Mouse (Mus musculus): Measurements from ENCODE around the gene Katnal1. TPM values are rescaled to one million over a fixed set of nuclear protein-coding genes. Genes with fewer than 3 reads are reported as not detected.

Gene Katnal1
- polyA plus RNA-seq, 1 experiment from 2014 or later, result 6.7 TPM

DNA sequence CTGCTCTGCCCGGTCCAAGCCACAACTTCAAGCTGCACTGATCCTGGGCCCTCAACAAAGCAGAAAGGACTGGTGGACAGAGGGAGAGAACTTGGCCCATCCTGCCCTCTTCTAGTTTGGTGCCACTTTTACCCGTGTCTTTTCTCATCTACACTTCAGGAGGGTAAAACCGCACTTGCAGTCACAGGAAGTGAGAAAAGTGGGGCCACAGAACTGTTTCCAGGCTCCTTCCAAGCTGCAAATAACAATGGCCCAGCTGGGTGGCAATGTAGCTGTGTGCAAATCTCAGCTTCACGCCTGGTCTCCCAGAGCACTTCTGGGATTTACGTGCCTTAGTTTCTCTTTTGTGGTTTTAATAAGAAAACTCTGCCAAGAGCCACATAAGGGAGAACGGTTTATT is 61.4 kb downstream of the Katnal1 start:
- no peaks in the 10 kb centered on the region for H3K9me3 ChIP-seq (replicated peaks; ENCODE audit: control insufficient read depth, low read length)
- no peak overlapping the region for H3K9ac ChIP-seq (ENCODE audit: low read depth, low read length)
- H3K27me3 ChIP-seq (ENCODE audit: control insufficient read depth, insufficient read depth, low read depth, low read length), result no peaks in the 10 kb centered on the region
- H3K4me1 ChIP-seq (ENCODE audit: control insufficient read depth, low read depth, low read length), result no peaks in the 10 kb centered on the region
- H3K36me3 ChIP-seq (ENCODE audit: control insufficient read depth, insufficient read depth), result no peaks in the 10 kb centered on the region
- H3K4me3 ChIP-seq (ENCODE audit: low read depth, low read length), result no peak overlapping the region
- WGBS (ENCODE audit: insufficient replicate concordance), result 53% methylated on average over 6 of the region's 6 CpGs
- ATAC-seq (ENCODE audit: low read depth), result no peak
- H3K4me2 ChIP-seq (ENCODE audit: low read depth, low read length), result no peak overlapping the region
- H3K27ac ChIP-seq (ENCODE audit: low read length), result no peak overlapping the region

DNA sequence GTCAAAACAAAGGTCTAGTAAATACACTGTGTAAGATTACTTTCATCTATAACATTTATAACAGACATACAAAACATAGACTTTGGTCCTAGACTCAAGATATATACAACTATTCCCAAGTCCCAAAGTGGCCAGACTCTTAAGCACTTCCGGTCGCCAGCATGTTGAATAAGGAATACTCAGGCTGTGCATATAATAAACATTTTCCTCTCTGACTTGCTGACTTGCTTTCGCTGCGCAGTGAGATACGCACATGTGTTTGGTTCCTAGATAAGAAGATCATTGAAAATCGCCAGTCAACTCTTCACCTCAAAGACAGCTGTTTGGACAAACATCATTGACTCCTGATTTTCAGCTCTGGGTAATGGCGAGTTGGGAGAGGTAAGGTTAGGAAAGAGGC is 61.9 kb downstream of the Katnal1 start:
- no peak overlapping the region for H3K4me2 ChIP-seq (ENCODE audit: low read depth, low read length)
- 51% methylated on average over 7 of the region's 7 CpGs for WGBS (ENCODE audit: insufficient replicate concordance)
- ATAC-seq (ENCODE audit: low read depth), result no peak

DNA sequence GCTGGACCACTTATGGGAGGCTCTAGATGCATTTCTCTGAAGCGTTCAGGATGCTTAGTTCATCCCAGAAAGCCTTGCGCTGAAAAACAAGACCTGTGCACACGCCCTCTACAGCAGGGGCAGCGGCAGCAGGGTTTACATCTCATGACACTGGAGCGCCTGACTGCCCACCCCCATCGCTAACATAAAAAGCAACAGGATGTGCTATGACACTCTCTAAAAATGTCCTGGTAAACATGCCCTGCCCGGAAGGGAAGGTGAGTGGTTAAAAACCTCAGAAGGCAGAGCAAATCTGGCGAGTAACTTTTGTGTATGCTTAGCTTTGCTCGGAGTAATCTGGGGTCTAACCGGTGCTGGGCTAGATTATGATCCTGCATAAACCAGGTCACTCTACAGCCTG is 62.5 kb downstream of the Katnal1 start:
- 43% methylated on average over 10 of the region's 10 CpGs for WGBS (ENCODE audit: insufficient replicate concordance)

More for the DNA sequence above, 61.9 kb downstream of the Katnal1 start:
- H3K27me3 ChIP-seq (ENCODE audit: control insufficient read depth, insufficient read depth, low read depth, low read length), result no peaks in the 10 kb centered on the region
- no peaks in the 10 kb centered on the region for H3K9me3 ChIP-seq (replicated peaks; ENCODE audit: control insufficient read depth, low read length)
- H3K9ac ChIP-seq (ENCODE audit: low read depth, low read length), result no peak overlapping the region
- no peak overlapping the region for H3K27ac ChIP-seq (ENCODE audit: low read length)
- no peaks in the 10 kb centered on the region for H3K4me1 ChIP-seq (ENCODE audit: control insufficient read depth, low read depth, low read length)
- H3K4me3 ChIP-seq (ENCODE audit: low read depth, low read length), result no peak overlapping the region
- no peaks in the 10 kb centered on the region for H3K36me3 ChIP-seq (ENCODE audit: control insufficient read depth, insufficient read depth)

DNA sequence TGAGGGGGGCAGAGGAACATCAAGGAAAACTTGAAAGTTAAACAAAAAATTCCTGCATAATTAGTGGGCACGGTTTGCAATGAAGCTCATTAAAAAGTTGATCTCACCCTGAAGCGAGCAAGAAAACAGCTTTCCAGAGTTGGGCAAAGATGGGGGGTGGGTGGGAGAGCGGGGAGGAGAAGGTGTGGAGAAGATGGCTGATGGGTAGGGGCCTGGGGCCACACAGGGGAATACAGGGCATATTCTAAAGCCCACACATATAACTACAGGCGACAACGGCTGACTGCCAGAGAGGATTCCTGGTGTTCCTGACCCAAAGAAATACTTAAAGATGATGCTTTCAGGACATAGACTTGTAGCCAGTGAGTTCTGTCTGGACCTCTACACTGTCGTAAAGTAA is 65.7 kb downstream of the Katnal1 start:
- Histone ChIP-seq H3K36me3 (ENCODE audit: control insufficient read depth, insufficient read depth) (no peaks in the 10 kb centered on the region), H3K9me3 (replicated peaks; ENCODE audit: control insufficient read depth, low read length) (no peaks in the 10 kb centered on the region), H3K9ac (ENCODE audit: low read depth, low read length) (no peak overlapping the region), H3K27ac (ENCODE audit: low read length) (no peak overlapping the region), H3K27me3 (ENCODE audit: control insufficient read depth, insufficient read depth, low read depth, low read length) (no peaks in the 10 kb centered on the region; the same call in 1 of the 2 replicates), H3K4me1 (ENCODE audit: control insufficient read depth, low read depth, low read length) (no peaks in the 10 kb centered on the region), H3K4me3 (ENCODE audit: low read depth, low read length) (no peak overlapping the region), H3K4me2 (ENCODE audit: low read depth, low read length) (no peak overlapping the region)
- 77% methylated on average over 6 of the region's 6 CpGs for WGBS (ENCODE audit: insufficient replicate concordance)
- no peak for ATAC-seq (ENCODE audit: low read depth)

More for the DNA sequence above, 62.5 kb downstream of the Katnal1 start:
- Histone ChIP-seq H3K36me3 (ENCODE audit: control insufficient read depth, insufficient read depth) (no peaks in the 10 kb centered on the region), H3K27me3 (ENCODE audit: control insufficient read depth, insufficient read depth, low read depth, low read length) (no peaks in the 10 kb centered on the region; the same call in 1 of the 2 replicates), H3K9ac (ENCODE audit: low read depth, low read length) (no peak overlapping the region), H3K4me2 (ENCODE audit: low read depth, low read length) (no peak overlapping the region), H3K27ac (ENCODE audit: low read length) (no peak overlapping the region), H3K9me3 (replicated peaks; ENCODE audit: control insufficient read depth, low read length) (no peaks in the 10 kb centered on the region), H3K4me3 (ENCODE audit: low read depth, low read length) (no peak overlapping the region), H3K4me1 (ENCODE audit: control insufficient read depth, low read depth, low read length) (no peaks in the 10 kb centered on the region)
- ATAC-seq (ENCODE audit: low read depth), result no peak

DNA sequence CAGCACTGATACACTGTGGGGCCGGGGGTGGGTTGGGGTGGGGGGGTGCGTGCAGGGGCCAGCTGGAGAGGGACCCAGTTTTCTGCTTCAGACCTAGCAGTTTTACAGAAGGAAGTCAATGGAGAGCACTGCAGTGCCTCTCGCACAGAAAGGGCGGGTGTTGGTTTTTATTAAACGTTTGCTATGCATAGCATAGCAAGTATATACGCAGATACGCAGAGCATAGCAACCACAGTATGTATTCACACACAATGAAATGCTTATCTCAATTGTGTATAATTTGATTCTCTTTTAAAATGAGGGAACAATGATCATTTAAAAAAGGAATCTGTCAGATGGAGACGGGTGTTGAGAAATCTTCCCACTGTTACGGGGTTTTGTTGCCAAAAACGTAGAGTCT is 66.3 kb downstream of the Katnal1 start:
- no peaks in the 10 kb centered on the region for H3K36me3 ChIP-seq (ENCODE audit: control insufficient read depth, insufficient read depth)
- H3K4me2 ChIP-seq (ENCODE audit: low read depth, low read length), result no peak overlapping the region
- H3K4me3 ChIP-seq (ENCODE audit: low read depth, low read length), result no peak overlapping the region
- WGBS (ENCODE audit: insufficient replicate concordance), result 61% methylated on average over 10 of the region's 10 CpGs
- no peaks in the 10 kb centered on the region for H3K9me3 ChIP-seq (replicated peaks; ENCODE audit: control insufficient read depth, low read length)
- no peaks in the 10 kb centered on the region for H3K4me1 ChIP-seq (ENCODE audit: control insufficient read depth, low read depth, low read length)
- no peak overlapping the region for H3K27ac ChIP-seq (ENCODE audit: low read length)
- H3K27me3 ChIP-seq (ENCODE audit: control insufficient read depth, insufficient read depth, low read depth, low read length), result no peaks in the 10 kb centered on the region; the same call in 1 of the 2 replicates
- no peak for ATAC-seq (ENCODE audit: low read depth)
- H3K9ac ChIP-seq (ENCODE audit: low read depth, low read length), result no peak overlapping the region

DNA sequence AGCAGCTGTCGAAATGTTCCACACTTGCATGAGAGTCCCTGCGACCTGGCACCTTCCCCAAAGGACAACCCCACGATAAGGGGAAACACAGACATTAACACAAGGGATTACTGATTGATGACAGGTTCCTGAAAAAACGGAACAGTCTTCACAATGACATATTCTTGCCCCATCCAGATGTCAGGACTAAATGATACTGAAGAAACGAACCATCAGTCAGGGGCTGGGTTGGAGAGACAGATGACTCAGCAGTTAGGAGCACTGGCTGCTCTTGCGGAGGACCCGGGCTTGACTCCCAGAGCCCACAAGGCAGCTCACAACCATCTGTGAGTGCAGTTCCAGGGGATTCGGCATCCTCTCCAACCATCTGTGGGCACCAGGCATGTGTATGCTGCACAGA is 67.0 kb downstream of the Katnal1 start:
- ATAC-seq (ENCODE audit: low read depth), result no peak
- Histone ChIP-seq H3K4me1 (ENCODE audit: control insufficient read depth, low read depth, low read length) (no peaks in the 10 kb centered on the region), H3K27ac (ENCODE audit: low read length) (no peak overlapping the region), H3K27me3 (ENCODE audit: control insufficient read depth, insufficient read depth, low read depth, low read length) (no peaks in the 10 kb centered on the region; the same call in 1 of the 2 replicates), H3K9ac (ENCODE audit: low read depth, low read length) (no peak overlapping the region), H3K9me3 (replicated peaks; ENCODE audit: control insufficient read depth, low read length) (no peaks in the 10 kb centered on the region), H3K4me2 (ENCODE audit: low read depth, low read length) (no peak overlapping the region), H3K4me3 (ENCODE audit: low read depth, low read length) (no peak overlapping the region), H3K36me3 (ENCODE audit: control insufficient read depth, insufficient read depth) (no peaks in the 10 kb centered on the region)
- WGBS (ENCODE audit: insufficient replicate concordance), result 27% methylated on average over 8 of the region's 8 CpGs

DNA sequence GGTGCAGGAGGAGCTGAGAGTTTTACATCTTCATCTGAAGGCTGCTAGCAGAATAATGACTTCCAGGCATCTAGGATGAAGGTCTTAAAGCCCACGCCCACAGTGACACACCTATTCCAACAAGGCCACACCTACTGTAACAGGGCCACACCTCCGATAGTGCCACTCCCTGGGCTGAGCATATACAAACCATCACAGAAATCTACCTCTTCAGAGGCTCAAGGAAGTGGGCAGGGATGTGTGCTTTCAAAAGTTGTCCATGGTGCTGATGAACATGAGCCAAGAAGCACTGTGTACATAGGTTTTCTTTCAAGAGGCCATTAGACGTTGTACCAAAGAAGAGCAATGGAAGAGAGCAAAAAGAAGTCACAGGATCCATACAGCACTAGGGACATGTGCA is 71.6 kb downstream of the Katnal1 start:
- WGBS (ENCODE audit: insufficient replicate concordance), result 49% methylated on average over 3 of the region's 3 CpGs
- no peak for ATAC-seq (ENCODE audit: low read depth)
- no peak overlapping the region for H3K4me2 ChIP-seq (ENCODE audit: low read depth, low read length)
- no peak overlapping the region for H3K4me3 ChIP-seq (ENCODE audit: low read depth, low read length)
- no peaks in the 10 kb centered on the region for H3K9me3 ChIP-seq (replicated peaks; ENCODE audit: control insufficient read depth, low read length)
- no peak overlapping the region for H3K9ac ChIP-seq (ENCODE audit: low read depth, low read length)
- no peaks in the 10 kb centered on the region for H3K4me1 ChIP-seq (ENCODE audit: control insufficient read depth, low read depth, low read length)
- no peaks in the 10 kb centered on the region for H3K36me3 ChIP-seq (ENCODE audit: control insufficient read depth, insufficient read depth)
- no peak overlapping the region for H3K27ac ChIP-seq (ENCODE audit: low read length)
- no peaks in the 10 kb centered on the region; the same call in 1 of the 2 replicates for H3K27me3 ChIP-seq (ENCODE audit: control insufficient read depth, insufficient read depth, low read depth, low read length)

DNA sequence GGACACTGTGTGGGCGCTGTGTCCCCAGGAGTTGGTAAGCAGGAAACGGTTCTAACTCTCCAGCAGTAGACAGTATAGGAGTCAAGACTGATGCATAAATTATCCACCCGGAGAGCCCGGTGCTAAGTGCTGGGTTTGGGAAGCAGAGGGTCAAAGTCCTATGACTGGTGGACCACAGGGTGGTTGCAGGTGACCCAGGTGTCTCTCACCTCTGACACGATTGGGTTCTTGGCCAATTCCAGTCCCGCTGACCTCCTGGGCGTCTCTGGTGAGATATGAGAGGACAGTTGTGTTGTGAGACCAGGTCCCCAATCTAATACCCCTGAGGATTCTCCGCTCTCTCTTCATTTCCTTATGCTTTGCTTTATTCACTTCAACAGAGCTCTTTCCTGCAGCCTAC is 74.1 kb downstream of the Katnal1 start:
- Histone ChIP-seq H3K27ac (ENCODE audit: low read length) (no peak overlapping the region), H3K27me3 (ENCODE audit: control insufficient read depth, insufficient read depth, low read depth, low read length) (no peaks in the 10 kb centered on the region), H3K9me3 (replicated peaks; ENCODE audit: control insufficient read depth, low read length) (no peaks in the 10 kb centered on the region), H3K36me3 (ENCODE audit: control insufficient read depth, insufficient read depth) (no peaks in the 10 kb centered on the region), H3K9ac (ENCODE audit: low read depth, low read length) (no peak overlapping the region), H3K4me3 (ENCODE audit: low read depth, low read length) (no peak overlapping the region), H3K4me1 (ENCODE audit: control insufficient read depth, low read depth, low read length) (no peaks in the 10 kb centered on the region), H3K4me2 (ENCODE audit: low read depth, low read length) (no peak overlapping the region)
- 64% methylated on average over 8 of the region's 8 CpGs for WGBS (ENCODE audit: insufficient replicate concordance)
- no peak for ATAC-seq (ENCODE audit: low read depth)

DNA sequence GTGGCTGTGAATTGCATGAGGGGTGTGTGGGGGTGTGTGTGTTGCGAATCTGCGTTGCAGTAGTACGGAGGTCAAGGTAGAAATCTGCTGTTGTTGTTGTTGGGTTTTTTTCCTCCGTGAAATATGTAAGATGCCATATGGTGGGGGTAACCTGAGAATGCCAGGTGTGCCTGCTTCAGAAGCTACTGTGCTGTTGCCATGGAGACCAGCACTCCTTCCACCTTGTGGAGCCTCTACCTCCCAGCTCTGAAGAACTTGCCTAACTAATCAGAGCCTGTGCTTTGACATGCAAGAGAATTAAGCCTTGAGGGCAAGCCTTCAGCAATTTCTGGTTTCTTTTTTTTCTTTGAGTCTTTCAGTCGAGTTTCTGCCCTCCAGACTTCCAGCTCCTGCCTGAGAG is 75.0 kb downstream of the Katnal1 start:
- Histone ChIP-seq H3K27me3 (ENCODE audit: control insufficient read depth, insufficient read depth, low read depth, low read length) (no peaks in the 10 kb centered on the region), H3K4me1 (ENCODE audit: control insufficient read depth, low read depth, low read length) (no peaks in the 10 kb centered on the region), H3K9ac (ENCODE audit: low read depth, low read length) (no peak overlapping the region), H3K4me2 (ENCODE audit: low read depth, low read length) (no peak overlapping the region), H3K4me3 (ENCODE audit: low read depth, low read length) (no peak overlapping the region), H3K9me3 (replicated peaks; ENCODE audit: control insufficient read depth, low read length) (no peaks in the 10 kb centered on the region), H3K27ac (ENCODE audit: low read length) (no peak overlapping the region), H3K36me3 (ENCODE audit: control insufficient read depth, insufficient read depth) (no peaks in the 10 kb centered on the region)
- ATAC-seq (ENCODE audit: low read depth), result no peak
- WGBS (ENCODE audit: insufficient replicate concordance), result 41% methylated on average over 5 of the region's 5 CpGs

Measured in liver, embryonic 16.5 days (tissue).